Mouse (Mus musculus) liver, embryonic 15.5 days (tissue): ENCODE results near the gene Prdm15. TPM values are rescaled to one million over a fixed set of nuclear protein-coding genes. Genes with fewer than 3 reads are reported as not detected.

Experiments used
- ATAC-seq: fragments of 200-750 bp; cut with Nextera tagmentation; 2 replicates; pipeline ENCODE4 v1.8.0; 2017; ENCODE audit warnings: moderate number of reproducible peaks, mild to moderate bottlenecking, moderate library complexity; ENCODE audit not compliant: insufficient read depth
- H3K27ac ChIP-seq: fragments of 300-500 bp; sonication (generic); replicated peaks from 2 replicates; pipeline ENCODE4 v1.5.1; 2015; ENCODE audit warnings: mild to moderate bottlenecking, inconsistent platforms
- H3K27me3 ChIP-seq: fragments of 300-500 bp; sonication (generic); 2 replicates; pipeline ENCODE4 v1.6.1; 2015; ENCODE audit warnings: mild to moderate bottlenecking, inconsistent platforms
- H3K36me3 ChIP-seq: fragments of 300-500 bp; sonication (generic); replicated peaks from 2 replicates; pipeline ENCODE4 v1.6.1; 2015; ENCODE audit warnings: moderate library complexity, mild to moderate bottlenecking, inconsistent platforms
- H3K4me1 ChIP-seq: fragments of 300-500 bp; sonication (generic); replicated peaks from 2 replicates; pipeline ENCODE4 v1.6.1; 2015; ENCODE audit warnings: inconsistent platforms
- H3K4me2 ChIP-seq: fragments of 300-500 bp; sonication (generic); 2 replicates; pipeline ENCODE4 v1.6.1; 2015; ENCODE audit warnings: moderate library complexity, mild to moderate bottlenecking, inconsistent platforms
- H3K4me3 ChIP-seq: fragments of 300-500 bp; sonication (generic); replicated peaks from 2 replicates; pipeline ENCODE4 v1.5.1; 2015; ENCODE audit warnings: mild to moderate bottlenecking, inconsistent platforms
- H3K9ac ChIP-seq: fragments of 300-500 bp; sonication (generic); 2 replicates; pipeline ENCODE4 v1.6.1; 2015; ENCODE audit warnings: moderate library complexity, mild to moderate bottlenecking, inconsistent platforms
- H3K9me3 ChIP-seq: fragments of 300-500 bp; sonication (generic); replicated peaks from 2 replicates; pipeline ENCODE4 v1.6.1; 2016; ENCODE audit warnings: inconsistent platforms
- WGBS: fragments of 180-500 bp; shearing (Covaris S2); methylation state at CpG from one replicate; pipeline ENCODE4 v1.1.7; 2015; ENCODE audit warnings: mixed read lengths; ENCODE audit not compliant: insufficient replicate concordance; 5-methylcytosine and 5-hydroxymethylcytosine counted together
- polyA plus RNA-seq: library from polyadenylated mRNA; unstranded; fragments of >200 nt; fragmentation: Nextera tagmentation; extraction: Ambion mirVana; gene quantifications from 2 replicates; pipeline ENCODE4 v1.2.1, GENCODE M21; 2015

The Prdm15 gene
- 2.7 TPM in 2 replicates for polyA plus RNA-seq

DNA sequence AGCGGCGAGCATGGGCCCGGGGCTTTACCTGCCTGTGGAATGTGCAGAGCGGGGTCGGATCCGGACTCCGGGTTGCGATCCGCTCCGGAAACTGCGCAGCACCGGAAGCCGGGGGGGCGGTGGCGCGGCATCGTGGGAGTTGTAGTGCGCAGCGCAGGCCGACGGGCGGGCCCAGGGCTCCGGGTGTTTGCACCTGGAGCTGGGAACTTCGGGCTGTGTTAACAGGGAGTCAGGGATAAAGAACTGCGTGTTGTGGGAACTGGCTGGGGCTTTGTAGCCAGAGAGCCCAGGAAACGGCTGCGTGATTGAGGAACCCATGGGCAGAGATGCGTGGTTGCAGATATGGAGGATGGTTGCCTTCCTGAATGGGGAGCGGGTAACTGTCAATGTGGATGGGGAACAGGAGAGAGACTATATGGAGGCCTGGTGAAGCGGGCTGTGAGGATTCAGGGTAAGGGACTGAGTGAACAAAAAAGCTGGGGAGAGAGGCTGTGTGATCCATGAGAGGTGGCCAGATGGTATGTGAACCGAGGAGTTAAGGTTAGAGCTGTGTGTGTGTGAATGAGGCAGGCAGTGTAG lies at the start of gene Prdm15:
Prdm15 (minus strand) TSS at position 110 of the 579 bp plus-strand sequence.
- under 1% methylated on average over 31 of the region's 31 CpGs for WGBS
- no peaks in the 10 kb centered on the region for H3K27me3 ChIP-seq
- peak within 1 kb of the TSS; percentile 88 for H3K4me2 ChIP-seq
- peak within 1 kb of the TSS; percentile 91 for H3K9ac ChIP-seq
- H3K4me1 ChIP-seq, result peaks cover 50% of the 10 kb centered on the region
- H3K36me3 ChIP-seq, result no peaks in the 10 kb centered on the region
- H3K27ac ChIP-seq, result peak within 1 kb of the TSS; percentile 89
- peak within 1 kb of the TSS; percentile 87 for H3K4me3 ChIP-seq
- H3K9me3 ChIP-seq, result no peaks in the 10 kb centered on the region
- peak; percentile 82 for ATAC-seq

DNA sequence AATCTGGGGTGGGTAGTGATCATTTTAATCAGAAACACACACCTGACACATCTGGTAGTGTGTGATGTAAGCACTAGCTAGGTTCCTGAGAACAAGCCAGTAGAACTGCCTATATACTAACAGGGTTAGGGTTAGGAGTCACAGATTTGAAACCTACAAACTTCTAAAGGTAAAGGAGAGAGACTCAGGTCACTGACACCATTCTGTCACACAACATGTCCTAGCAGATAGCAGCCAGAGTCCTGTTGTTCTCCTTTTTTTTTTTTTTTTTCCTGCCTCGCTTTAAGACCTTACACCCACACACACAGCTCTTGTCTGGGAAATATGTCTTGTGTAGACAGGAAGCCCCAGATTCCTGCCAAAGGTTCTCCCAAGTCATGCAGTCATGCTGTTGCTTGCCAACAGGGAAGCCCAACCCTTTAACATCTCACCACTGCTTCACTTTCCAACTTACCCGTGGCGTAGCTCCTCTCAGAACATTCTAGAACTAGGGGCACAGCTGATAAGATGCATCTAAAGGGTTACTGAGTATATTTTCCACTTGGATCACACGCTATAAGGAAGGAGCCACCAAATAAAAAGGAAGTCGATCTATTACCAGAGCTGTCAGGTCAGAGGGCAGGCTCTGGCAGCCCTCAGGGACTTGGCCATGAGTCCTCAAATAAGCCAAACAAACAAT lies 45.8 kb upstream of the Prdm15 start:
- Histone ChIP-seq H3K27me3 (no peaks in the 10 kb centered on the region), H3K9ac (no peak overlapping the region), H3K9me3 (no peaks in the 10 kb centered on the region), H3K4me1 (no peaks in the 10 kb centered on the region), H3K36me3 (no peaks in the 10 kb centered on the region), H3K4me2 (no peak overlapping the region), H3K27ac (no peak overlapping the region), H3K4me3 (no peak overlapping the region)
- ATAC-seq, result no peak
- 58% methylated on average over 5 of the region's 5 CpGs for WGBS

DNA sequence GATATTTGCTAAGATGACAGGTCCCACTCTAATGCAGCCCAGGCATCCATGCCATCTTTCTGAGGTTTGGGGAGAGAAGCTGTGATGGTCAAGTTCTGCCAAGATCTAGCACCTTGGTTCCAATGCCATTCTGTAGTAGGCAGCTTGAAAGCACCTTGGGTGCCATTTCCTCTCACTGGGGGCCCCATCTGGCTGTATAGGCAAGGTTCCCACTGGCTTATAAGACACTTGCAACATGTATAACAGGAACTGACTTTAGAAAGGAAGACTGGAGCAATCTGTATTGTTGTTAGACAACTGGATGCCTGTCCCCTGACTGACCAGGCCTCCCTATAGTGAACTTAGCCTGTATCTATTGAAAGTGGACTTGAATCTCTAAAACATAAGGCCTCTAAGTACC lies 36.1 kb upstream of the Prdm15 start:
- H3K4me3 ChIP-seq, result no peak overlapping the region
- H3K27ac ChIP-seq, result no peak overlapping the region
- no peaks in the 10 kb centered on the region; the same call in none of the 2 replicates for H3K36me3 ChIP-seq

DNA sequence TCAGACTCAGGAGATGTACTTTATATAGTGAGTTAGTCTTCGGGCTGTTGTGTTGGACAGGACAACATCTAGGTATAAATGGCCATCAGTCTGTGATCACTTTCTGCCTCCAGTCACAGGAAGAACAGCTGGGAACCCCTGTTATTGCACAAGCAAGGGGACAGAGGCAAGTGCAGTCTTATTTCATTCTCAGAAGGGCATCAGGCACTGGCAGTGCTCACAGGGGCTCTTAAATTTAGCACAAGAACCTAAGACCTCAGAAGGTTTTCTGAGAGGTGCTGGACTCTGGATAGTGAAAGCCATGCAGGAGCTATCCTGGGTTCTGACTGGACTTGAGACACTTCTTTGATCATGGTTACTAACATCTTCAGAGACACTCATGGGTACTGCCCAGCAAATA lies 32.0 kb upstream of the Prdm15 start:
- H3K9me3 ChIP-seq, result no peaks in the 10 kb centered on the region
- H3K4me1 ChIP-seq, result no peaks in the 10 kb centered on the region
- no peak overlapping the region for H3K27ac ChIP-seq
- no peaks in the 10 kb centered on the region for H3K36me3 ChIP-seq
- no peak overlapping the region for H3K4me2 ChIP-seq
- no peak for ATAC-seq
- no peak overlapping the region for H3K9ac ChIP-seq
- no peak overlapping the region for H3K4me3 ChIP-seq
- no peaks in the 10 kb centered on the region for H3K27me3 ChIP-seq
- 73% methylated on average over 1 of the region's 1 CpGs for WGBS

More for the DNA sequence above, 36.1 kb upstream of the Prdm15 start:
- no peak overlapping the region for H3K9ac ChIP-seq
- no peaks in the 10 kb centered on the region for H3K9me3 ChIP-seq
- H3K4me1 ChIP-seq, result no peaks in the 10 kb centered on the region
- H3K27me3 ChIP-seq, result no peaks in the 10 kb centered on the region
- ATAC-seq, result no peak
- H3K4me2 ChIP-seq, result no peak overlapping the region

DNA sequence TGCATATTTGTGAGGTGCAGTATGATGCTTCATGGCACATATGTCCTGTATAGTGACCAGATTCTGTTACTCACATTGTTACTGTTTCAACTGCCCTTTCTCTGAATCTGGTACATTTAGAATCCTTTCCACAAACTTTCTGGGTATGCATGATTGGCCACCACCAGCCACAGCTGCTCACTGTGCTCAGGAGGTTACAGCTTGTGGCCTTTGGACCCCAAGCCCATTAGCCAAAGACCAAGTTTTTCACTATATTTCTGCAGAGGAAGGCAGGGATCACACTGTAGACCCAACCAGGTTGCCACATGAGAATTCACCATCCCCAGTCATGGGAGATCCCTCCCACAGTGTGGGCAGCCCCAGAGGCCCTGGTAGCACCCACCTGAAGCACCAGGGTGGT lies 31.2 kb upstream of the Prdm15 start:
- Histone ChIP-seq H3K4me2 (no peak overlapping the region), H3K9ac (no peak overlapping the region), H3K27me3 (no peaks in the 10 kb centered on the region), H3K4me3 (no peak overlapping the region), H3K9me3 (no peaks in the 10 kb centered on the region), H3K36me3 (no peaks in the 10 kb centered on the region), H3K27ac (no peak overlapping the region), H3K4me1 (no peaks in the 10 kb centered on the region)
- no peak for ATAC-seq

DNA sequence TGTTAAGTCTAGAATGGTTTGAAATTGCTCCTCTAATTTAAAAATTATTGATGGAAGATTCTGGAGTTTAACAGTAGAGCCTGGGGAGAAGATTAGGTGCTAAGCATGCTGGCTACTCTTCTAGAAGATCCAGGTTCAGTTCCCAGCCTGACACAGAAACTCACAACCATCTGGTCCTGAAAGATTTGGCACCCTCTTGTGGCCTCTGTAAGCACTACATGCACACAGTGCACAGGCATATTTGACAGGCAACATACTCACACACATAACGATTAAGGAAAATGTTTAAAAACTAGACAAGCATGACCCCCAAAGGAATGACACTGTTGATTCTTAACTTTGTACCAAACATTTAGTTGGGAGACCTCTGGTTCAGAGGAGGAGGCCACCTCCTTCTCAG lies 27.5 kb upstream of the Prdm15 start:
- H3K9ac ChIP-seq, result no peak overlapping the region
- H3K36me3 ChIP-seq, result 0 out of 2 replicates have a peak, but pooled peaks cover 3% of the 10 kb centered on the region
- H3K27me3 ChIP-seq, result no peaks in the 10 kb centered on the region
- no peaks in the 10 kb centered on the region for H3K9me3 ChIP-seq
- H3K4me3 ChIP-seq, result no peak overlapping the region
- no peak for ATAC-seq
- H3K4me1 ChIP-seq, result no peaks in the 10 kb centered on the region
- no peak overlapping the region for H3K27ac ChIP-seq
- WGBS, result 65% methylated on average over 1 of the region's 1 CpGs
- H3K4me2 ChIP-seq, result no peak overlapping the region

DNA sequence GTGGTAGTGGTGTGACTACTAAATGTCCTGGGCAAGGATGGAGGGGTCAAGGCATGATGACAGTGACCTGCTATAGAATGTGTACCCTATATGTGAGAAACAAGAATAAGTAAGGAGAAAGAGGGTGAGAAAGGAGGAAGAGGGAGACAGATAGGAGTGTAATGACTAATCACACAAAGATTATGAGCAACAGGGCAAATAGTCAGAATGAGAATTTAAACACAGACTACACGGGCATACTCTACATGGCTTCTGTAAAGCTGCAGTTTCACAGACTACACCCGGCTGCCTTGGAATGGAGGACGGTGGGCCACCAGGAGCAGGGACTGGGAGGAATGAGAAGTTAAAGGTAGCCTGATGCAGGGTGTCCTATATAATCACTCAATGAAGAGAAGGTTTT lies 25.9 kb upstream of the Prdm15 start:
- no peaks in the 10 kb centered on the region for H3K9me3 ChIP-seq
- no peak for ATAC-seq
- 66% methylated on average over 3 of the region's 3 CpGs for WGBS
- H3K27ac ChIP-seq, result no peak overlapping the region
- no peak overlapping the region for H3K4me2 ChIP-seq
- no peak overlapping the region for H3K9ac ChIP-seq
- no peaks in the 10 kb centered on the region for H3K4me1 ChIP-seq
- H3K36me3 ChIP-seq, result 0 out of 2 replicates have a peak, but pooled peaks cover 6% of the 10 kb centered on the region
- no peak overlapping the region for H3K4me3 ChIP-seq
- no peaks in the 10 kb centered on the region for H3K27me3 ChIP-seq

DNA sequence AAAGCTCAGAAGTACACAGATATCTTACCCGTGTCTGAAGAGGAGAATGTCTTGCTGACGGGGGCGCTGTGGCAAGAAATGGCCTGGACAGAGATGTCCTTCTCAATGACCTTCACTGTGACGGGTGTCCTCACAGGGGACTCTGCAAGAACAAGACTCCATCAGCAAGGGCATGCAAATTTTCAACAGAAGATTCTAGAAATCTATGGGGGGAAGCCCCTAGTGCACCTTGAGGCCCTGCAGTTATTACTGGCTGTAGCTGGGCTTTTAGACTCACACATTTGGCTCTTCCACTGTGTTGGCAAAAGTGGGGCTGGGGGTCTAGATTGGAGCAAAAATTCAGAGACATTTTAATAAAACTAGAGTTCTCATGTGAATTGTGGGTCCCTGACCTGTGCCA lies 23.5 kb upstream of the Prdm15 start:
- Histone ChIP-seq H3K27me3 (no peaks in the 10 kb centered on the region), H3K27ac (no peak overlapping the region), H3K9me3 (no peaks in the 10 kb centered on the region), H3K36me3 (0 out of 2 replicates have a peak, but pooled peaks cover 6% of the 10 kb centered on the region), H3K9ac (no peak overlapping the region), H3K4me2 (no peak overlapping the region), H3K4me1 (no peaks in the 10 kb centered on the region), H3K4me3 (no peak overlapping the region)
- no peak for ATAC-seq
- 75% methylated on average over 4 of the region's 4 CpGs for WGBS

DNA sequence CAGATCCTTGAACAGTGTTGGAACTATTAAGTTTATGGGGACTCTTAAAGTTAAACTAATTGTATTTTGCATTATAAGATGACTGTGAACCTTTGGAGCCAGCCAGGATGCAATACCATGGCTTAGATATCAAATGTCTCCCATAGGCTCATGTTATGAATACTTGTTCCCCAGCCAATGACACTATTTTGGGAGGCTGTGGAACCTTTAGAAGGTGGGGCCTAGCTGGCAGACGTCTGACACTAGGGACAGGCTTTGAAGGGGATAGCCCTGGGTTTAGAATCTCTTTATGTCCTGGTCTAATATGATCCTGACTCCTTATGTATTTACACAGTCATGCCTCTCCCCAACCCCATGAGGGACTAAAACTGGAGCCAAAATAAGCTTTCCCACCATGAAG lies 22.7 kb upstream of the Prdm15 start:
- H3K27me3 ChIP-seq, result no peaks in the 10 kb centered on the region
- H3K4me1 ChIP-seq, result no peaks in the 10 kb centered on the region
- no peak overlapping the region for H3K4me3 ChIP-seq
- no peak overlapping the region for H3K4me2 ChIP-seq
- 0 out of 2 replicates have a peak, but pooled peaks cover 6% of the 10 kb centered on the region for H3K36me3 ChIP-seq
- 46% methylated on average over 1 of the region's 1 CpGs for WGBS
- ATAC-seq, result no peak
- H3K9me3 ChIP-seq, result no peaks in the 10 kb centered on the region
- H3K27ac ChIP-seq, result no peak overlapping the region
- no peak overlapping the region for H3K9ac ChIP-seq

DNA sequence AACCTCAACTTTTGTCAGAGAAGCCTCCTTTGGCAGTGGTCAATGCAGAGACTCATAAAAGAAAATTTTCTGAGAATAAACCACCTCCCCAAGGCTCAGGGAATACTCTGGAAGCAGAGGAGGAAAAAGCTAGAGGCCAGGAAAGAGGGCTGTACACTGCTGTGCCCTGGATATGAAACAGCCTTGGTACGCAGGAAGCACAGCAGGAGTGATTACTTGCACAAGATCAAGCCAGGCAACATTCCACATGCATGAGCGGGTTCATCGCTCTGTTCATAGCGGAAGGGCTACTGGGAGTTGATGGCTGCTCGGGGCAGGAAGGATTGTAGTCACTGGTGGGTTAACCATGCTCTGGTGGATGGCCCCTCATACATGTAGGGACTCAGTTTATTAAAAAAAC lies 21.0 kb upstream of the Prdm15 start:
- Histone ChIP-seq H3K4me1 (no peaks in the 10 kb centered on the region), H3K27ac (no peak overlapping the region), H3K9me3 (no peaks in the 10 kb centered on the region), H3K4me2 (no peak overlapping the region), H3K36me3 (peaks cover 14% of the 10 kb centered on the region; the same call in 1 of the 2 replicates), H3K4me3 (no peak overlapping the region), H3K27me3 (no peaks in the 10 kb centered on the region), H3K9ac (no peak overlapping the region)
- 73% methylated on average over 5 of the region's 5 CpGs for WGBS
- no peak for ATAC-seq

DNA sequence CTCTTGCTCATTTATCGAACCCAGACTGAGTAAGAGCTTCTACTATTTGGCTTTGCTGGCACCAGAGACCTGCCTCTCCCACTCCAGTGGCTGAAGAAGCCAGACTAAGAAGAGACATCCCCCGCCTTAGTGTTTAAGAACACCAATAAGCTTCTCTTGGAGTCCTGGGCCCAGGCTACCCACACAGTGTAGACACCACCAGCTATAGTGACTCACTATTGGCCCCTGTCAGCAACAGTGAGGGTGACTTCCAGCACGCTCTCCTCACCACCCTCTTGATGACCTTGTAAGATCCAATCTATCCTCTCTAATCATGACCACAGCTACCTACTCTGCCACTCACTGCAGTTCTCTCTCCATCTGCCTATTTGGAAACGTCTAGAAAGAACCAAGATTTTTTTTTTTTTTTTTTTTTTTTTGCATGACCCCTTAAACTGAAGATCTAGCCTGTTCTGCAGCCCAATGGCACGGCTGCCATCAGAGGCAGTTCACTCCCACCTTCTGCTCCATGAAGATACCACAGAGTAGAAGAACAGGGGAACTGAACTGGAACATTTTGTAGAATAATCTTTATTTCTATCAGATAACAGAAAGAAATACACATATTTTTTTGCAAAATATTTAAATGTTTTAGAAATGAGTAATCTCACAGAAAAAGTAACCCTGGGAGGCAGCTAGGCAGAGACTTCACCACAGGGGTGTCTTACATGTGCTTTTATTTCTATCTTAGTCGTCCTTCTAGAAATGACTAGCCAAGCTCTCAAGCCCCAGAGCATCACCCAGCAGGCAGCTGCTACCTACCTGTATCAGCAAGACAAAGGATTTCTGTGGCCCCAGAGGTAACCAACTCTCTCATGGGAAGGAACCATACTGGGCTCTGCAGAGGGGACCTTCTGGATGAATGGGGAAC lies 17.8 kb upstream of the Prdm15 start:
- Histone ChIP-seq H3K27ac (no peak overlapping the region), H3K4me2 (no peak overlapping the region), H3K9me3 (no peaks in the 10 kb centered on the region), H3K27me3 (no peaks in the 10 kb centered on the region), H3K4me1 (no peaks in the 10 kb centered on the region), H3K36me3 (peaks cover 11% of the 10 kb centered on the region; the same call in 1 of the 2 replicates), H3K4me3 (no peak overlapping the region), H3K9ac (no peak overlapping the region)
- ATAC-seq, result no peak
- 60% methylated on average over 6 of the region's 6 CpGs for WGBS
